Mouse (Mus musculus) adrenal gland (tissue): ENCODE data around the gene Ptprg.

Experiments
- intact Hi-C: fragments of 180-260 bp; cut with DNase I; formaldehyde crosslinking; loops from one replicate; pipeline ENCODE4 v1.15.1; 2025

Ptprg gene

DNA sequence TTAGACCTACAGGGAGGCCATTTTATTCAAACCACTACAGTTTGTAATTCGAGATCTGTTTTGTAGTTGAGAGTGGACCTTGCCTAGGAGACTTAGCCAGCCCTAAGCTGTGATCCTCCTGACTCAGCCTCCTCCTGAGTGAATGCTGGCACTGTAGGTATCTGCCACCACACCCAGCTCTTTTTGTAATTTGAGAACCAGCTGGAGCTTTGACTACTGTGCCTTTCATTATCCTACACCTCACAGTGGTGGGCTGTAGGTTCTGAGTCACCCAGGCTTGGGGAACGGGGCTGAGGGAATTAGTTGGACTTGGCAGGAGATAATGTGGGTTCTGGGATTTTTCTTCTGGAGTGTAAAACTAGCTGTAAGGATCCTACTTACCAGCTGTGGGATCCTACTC lies 9.5 kb downstream of the Ptprg start:
- intact Hi-C loops, result no loop called here

DNA sequence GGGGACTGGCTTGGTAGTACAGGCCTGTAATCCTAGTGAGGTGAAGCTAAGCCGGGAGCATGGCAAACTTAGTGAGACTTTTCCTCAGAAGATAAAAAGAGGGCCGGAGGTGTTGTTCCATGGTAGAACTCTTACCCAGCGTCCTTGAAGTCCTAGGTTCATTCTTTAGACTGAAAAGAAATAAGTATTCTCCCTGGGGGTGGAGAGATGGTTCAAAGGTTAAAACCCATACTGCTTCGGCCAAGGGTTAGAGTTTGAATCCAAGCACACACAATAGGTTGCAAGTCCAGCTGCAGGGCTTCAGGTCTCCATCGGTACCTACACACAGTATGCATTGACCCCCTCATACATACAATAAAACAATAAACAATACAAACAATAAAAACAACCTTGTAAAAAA lies 10.3 kb downstream of the Ptprg start:
- intact Hi-C loops, result no loop called here

DNA sequence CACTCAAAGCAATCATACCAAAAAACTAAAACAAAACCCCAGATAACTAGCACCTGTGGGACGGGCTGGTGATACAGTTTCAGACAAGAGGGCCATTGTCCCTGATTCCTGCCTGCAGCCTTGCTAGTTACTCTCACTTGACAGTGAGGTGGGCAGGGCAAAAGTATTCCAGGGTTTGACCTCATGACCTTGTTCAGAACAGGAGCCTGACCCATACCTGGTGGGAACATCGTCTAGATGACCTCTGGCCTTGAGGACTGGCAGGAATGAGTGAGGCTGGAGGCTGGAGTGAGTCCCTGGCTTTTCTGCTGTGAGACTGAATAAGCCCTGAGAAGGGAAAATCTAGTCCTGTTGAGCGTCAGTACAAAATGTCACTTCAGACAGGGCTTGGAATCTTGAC lies 11.1 kb downstream of the Ptprg start:
- intact Hi-C loops, result no loop called here

DNA sequence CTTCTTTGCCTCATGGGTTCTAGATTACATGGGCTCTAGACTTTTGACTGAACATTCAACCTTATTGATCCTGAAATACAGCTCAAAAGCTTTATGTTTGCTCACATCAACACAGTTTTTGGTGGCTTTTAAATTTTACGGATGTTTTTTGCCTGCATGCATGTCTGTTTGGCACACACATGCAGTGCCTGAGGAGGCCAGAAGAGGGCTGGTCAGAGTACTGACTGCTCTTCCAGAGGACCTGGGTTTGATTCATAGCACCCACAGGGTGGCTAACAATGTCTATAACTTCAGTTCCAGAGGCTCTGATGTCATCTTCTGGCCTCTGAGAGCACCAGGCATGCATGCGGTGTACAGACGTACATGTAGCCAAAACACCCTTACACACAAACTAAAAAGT lies 12.0 kb downstream of the Ptprg start:
- intact Hi-C loops, result no loop called here

DNA sequence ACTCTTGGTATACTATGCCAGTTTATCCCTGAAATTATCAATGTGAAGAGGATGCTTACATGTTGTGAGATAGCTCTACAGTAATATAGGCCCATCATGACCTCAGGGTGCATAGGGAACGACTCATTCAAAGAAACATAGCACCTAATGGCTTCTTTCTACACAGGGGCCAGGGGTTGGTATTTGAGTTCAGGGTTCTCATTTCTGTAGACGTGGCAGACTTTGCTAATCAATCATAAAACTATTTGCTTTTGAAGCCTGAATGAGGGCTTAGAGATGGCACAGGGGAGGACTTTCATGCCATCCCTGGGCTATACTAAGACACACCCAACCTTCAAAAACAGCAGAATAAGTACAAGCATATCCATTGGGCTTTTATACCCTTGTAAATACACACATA lies 16.4 kb downstream of the Ptprg start:
- intact Hi-C loops, result no loop called here

DNA sequence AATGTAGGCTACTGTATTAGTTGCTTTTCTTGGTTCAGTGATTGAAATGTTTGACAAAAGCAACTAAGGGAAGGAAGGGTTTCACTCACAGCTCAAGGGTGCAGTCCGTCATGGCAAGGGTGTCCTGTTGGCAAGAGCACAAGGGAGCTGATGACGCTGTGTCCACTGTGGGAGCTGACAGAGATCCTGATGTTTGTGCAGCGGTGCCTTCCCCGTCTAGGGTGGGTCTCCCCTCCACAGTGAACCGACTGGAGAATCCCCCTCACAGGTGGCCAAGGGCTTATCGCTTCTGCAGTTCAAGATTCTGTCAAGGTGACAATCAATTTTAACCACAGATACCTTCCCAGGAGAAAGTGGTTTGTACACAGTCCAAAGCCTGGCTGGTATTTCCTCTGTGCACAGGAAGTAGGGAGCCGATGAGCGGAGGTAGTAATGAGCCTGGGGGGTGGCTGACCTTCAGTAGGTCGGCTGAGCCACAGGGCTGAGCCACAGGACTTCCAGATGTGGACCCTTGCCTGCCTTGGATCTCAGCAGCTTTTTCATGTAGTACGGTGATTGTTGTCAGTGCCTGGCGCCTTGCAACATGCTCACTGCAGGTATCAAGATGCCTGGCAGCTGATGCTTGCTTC lies 18.5 kb downstream of the Ptprg start:
- intact Hi-C loops, result no loop called here

DNA sequence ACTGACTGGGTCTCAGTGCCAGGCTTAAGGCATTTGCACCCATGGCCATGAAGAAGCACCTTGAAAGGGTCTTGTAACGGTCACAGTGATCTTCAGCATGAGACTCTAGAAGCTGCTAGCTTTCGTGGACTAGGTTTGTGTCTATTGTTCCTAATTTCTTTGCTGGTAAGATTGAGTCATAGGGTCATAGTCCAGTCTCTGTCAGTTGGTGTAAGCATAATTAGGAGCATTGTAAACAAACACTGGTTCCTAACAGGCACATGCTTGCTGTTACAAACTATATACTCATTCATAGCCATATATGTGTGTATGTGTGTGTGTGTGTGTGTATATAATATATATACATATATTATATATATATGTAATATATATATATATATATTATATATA lies 19.1 kb downstream of the Ptprg start:
- intact Hi-C loops, result no loop called here

DNA sequence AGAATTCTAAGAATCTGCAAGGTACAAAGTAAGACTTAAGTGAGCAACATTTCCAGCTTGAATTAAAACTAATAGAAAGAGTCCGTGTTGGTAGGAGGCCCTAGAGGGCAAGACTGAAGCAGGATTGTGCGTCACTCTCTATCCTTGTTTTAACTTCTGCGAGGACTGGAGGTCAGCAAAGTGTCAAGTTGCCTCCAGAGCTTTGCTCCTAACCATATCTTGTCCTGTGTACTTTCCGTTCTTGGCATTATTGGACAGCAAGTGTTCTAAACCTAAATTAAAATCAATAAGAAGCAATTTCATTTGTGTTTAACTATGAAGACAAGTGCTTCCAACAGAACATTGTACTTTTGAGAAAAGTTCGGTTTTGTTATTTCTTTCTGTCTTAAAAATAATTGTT lies 20.4 kb downstream of the Ptprg start:
- intact Hi-C loops, result no loop called here

DNA sequence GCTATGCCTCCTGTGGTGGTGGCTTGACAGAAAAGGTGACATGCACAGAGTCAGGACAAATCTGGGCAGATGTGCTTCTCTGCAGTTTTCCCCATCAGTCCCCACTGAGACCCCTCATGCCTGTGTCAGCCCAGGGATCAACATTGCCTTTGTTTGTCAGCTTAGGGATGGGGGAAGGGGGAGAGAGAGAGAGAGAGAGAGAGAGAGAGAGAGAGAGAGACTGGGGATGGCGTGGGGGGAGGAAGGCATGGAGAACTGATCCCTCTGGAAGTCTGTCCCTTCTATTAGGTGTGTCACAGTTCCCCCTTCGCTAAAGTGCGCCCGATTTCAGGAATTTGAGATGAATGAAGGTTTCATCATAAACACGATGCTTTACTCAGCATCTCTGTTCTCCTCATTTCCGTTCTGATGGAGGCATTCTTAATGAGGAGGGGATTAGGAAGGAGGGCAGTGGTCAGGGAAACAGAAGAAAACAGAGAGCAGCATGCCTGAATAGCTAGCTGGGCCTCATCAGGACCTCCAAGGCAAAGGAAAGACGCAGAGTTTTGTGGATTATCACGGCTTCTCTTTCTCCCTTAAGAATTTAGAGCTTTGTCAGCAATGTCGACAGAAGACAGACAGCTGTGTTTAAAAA lies 24.1 kb downstream of the Ptprg start:
- intact Hi-C loops, result no loop called here

DNA sequence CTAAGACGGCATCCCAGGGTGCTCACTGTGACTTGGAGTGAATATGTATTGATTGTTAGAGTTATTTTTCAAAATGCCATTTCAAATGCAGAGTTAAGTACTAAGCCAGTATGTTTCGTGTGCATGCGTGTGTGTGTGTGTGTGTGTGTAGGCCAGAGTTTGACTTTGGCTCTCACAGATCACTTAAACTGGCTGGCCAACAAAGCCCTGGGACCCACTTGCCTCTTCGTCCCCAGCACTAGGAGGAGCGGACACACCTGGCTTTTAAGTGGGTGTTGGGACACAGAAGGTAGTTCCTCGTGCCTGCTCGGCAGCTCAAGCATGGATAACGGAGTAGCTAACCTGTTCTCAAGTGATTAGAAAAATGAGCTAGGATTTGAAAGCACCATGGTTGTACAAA lies 24.6 kb downstream of the Ptprg start:
- intact Hi-C loops, result no loop called here

DNA sequence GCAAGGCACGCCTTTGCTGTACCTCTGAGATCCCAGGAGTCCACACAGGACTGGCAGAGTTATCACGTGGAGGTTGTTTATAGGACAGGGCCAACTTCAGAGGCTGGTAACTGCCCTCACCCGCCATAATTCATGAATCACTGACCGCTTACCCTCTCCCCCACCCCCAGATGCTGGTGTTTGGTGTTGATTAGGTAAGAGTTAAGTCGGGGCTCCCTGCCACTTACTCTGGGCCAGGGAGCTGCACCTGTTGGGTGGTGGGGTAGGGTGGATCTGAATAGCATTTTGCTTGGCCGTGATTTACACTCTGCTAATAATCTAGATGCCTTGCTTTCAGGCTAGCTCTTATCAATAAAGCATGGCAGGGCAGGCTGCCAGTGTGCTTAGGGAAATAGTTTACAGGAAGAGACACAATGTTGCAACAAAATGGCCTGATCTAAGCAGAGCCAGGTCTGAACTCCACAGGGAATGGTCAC lies 25.2 kb downstream of the Ptprg start:
- intact Hi-C loops, result no loop called here

DNA sequence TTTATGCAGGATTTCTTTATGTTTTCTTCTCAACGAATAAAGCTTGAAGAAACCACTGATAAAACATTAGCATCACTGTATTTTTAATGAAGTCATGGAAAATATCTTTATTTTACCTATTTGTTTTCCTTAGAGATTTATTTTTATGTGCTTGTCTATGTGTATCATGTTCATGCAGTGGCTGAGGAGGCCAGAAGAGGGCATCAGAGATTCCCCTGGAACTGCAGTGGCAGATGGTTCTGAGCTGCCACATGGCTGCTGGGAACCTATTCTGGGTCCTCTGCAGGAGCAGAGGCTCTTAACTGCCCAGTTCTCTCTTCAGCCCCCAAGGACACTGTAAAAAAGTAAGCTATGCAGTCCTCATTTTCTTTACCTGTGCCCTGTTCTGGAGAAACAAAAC lies 26.6 kb downstream of the Ptprg start:
- intact Hi-C loops, result no loop called here

DNA sequence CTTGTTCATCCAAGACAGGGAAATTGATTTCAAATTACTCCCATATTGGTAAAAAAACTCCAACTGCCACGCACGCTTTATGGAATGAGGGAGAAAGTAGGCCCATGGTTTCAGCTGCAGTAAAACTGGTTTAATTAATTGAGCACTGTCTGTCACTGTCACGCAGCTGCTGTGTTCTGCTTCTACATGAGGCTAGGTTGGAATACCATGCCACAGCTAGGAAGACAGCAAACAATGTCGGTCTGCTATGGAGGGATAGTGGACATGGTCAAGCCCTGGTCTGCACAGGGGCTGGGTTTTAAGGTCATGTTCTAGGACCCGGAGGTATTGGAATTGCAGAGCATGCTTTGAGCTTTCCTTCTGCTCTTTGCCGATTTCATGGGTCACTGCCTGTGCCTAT lies 30.9 kb downstream of the Ptprg start:
- intact Hi-C loops, result no loop called here

DNA sequence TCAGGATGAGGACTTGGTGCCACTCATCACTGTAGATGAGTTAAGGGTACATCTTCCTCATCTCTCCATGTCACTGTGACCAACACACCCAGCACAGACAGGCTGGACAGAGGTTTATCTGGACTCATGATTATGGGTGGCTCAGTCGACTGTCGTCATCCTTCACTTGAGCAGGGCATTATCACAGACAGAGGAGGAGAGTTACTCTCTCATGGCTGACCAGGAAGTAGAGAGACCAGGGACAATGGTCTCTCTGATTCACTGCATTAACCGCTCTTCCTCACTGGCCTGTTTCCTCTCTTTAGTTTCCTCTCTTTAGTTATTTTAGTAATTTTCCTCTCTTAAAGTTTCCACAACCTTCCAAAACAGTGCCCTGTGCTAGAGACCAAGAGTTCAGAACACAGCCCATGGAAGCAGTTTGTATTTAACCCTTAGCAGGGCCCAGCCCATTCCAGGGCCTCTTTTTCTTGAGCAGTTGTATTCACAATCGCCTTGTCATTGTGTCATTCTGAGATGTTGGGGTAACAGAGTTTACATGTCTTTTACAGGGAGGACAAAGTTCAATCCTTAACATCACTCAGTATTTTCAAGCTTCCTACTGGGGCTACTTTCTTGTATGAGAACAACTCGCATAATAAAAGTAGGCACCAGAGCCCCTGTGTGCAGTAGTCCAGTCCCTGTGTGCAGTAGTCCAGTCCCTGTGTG lies 31.7 kb downstream of the Ptprg start:
- intact Hi-C loops, result no loop called here

DNA sequence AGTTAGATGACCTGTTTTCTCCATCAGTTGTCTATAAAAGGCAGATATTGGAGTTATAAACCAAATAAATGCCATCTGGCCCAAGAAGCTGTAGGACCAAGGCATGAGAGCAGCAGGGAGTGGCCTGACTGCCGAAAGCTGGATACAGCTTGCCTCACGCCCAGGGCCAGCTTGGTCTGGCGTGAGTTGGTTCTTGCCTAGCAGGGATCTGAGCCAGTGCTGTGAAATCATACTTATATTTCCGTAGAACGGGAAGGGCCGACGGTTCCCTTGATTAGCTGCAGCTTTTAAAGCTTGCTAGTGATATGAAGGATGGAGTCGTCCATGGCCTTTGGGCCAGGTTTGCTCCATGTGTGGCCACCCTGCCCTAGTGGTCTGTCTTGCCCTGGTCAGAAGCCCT lies 37.1 kb downstream of the Ptprg start:
- intact Hi-C loops, result no loop called here

DNA sequence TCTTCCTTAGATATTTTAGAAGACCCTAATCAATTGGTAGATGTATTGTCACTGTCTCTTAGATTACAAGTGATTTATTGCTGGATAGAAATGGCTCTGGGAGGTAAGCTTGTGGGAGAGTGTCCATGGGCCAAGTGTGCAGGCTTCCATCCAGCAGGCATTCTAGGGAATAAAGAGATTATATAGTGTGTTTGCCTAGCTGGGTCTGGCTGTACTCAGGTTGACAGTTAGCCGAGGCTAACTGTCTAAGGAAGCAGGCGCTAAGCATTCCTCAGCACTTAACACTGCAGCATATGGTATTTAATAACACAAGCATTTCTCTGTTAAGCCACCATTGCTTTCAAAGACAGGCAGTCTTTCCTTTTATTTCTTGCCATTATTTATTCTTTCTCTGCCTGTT lies 39.3 kb downstream of the Ptprg start:
- intact Hi-C loops, result no loop called here

DNA sequence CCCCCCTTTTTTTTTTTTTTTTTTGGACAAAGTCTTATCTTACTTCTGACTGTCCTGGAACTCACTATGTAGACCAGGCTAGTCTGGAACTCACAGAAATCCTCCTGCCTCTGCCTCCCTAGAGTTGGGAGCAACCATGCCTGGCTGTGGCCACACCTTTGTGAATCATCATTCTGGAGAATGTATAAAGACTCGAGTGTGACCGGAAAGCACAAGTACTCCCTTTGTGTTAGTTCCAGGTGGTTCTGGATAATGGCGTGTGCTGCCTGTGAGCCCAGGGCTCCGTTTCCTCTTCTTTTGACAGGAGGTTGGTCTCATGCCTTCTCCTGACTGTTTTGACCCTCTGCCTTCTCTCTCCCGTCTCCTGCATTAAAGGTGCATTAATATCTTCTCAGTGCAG lies 41.0 kb downstream of the Ptprg start:
- intact Hi-C loops, result no loop called here

DNA sequence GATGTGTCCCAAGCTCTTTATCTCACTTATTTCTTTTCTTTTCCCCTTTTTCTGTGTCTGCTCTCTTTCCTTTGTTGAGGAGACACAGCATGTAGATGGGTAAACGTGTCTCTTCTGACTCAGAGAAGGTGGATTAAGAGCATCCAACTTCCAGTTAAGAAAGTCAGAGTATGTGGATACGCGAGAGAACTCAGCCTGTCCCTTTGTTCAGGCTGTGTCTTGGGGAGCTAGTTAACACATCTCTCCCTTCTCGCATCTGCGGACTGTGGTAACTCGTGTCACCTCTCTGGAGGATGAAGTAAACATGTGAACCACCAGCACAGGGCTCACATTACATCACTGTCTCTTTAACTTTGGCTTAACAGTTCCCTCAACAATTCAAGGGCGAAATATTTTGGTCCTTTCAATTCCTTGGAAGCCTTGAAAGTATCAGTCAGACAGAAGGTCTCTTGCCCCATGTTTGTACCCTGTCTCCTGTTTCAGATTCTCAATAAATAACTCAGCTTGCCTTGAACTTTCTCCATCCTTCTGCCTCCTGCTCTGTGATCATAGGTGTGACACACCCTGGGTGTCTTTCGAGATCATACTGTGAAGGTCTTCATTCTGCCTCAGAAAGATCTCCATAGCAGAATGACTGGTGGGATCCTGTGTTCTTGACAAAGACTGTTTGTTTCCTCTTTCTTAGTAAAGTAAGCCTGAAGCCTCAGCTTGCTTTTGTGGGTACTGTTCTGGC lies 51.0 kb downstream of the Ptprg start:
- intact Hi-C loops, result no loop called here

DNA sequence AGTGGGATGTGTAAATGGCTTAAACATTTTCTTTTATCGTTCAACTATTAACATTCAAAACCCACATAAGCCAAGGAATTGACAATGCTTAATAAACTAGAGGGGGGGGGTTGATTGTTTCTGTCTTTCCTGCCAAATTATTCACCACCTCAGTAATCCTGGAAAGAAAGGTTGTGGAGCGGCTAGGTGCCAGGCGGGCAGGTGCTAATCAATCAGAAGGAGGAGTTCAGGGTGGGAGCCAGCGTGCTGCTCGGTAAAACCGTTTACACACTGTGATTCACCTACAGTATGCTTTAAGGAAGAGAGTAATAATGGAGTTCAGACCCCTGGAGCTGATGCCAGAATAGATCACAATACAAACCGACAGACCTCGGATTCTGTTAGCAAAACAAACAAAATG lies 55.0 kb downstream of the Ptprg start:
- intact Hi-C loops, result no loop called here

DNA sequence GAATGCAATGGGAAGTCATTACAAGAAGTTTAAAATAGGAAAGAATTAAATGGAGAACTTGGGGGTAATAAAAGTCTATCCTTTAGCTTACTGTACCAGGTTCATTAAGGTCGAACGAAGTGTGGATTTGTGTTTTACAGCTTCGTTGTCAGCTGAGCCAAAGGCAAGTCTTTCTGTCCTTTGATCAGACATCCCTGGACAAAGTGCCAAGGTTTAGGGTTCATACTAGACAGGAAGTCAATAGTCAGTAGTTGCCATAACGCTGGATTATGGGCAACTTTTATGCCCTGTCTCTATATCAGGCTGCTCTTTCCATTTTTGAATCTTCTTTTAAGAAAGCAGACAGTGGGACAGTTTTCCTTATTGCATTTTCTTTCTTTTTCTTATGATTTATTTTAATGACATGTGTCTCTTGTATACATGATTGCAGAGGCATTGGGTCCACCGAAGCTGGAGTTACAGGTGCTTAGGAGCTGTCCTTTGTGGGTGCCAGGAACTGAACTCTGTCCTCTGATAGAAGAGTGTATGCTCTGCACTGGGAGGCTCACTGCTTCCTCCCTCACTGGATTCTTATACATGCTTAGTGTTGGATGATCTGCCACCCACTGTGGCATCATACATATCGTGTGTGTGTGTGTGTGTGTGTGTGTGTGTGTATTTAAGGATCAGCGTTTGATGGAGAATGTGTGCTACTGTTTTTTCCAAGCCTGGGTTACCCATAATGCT lies 56.7 kb downstream of the Ptprg start:
- intact Hi-C loops, result no loop called here

DNA sequence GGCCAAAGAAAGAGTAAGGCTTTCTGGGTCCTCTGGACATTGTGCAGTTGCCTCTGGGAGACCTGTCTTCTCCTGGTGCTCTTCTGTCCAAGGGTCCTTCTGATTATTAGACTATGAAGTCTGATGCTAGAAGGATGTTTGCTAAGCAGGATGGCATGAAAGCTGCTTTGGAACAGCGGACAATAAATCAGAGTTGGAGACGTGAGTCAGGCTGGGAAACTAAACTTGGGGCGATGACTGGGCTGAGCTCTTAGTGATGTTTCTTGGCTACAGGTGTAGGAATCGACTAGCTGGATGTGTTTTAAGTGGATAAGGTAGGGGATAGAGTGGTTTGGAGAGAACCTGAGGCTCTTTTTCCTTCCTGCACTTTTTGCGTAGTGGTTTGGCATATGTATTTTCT lies 59.1 kb downstream of the Ptprg start:
- intact Hi-C loops, result no loop called here

DNA sequence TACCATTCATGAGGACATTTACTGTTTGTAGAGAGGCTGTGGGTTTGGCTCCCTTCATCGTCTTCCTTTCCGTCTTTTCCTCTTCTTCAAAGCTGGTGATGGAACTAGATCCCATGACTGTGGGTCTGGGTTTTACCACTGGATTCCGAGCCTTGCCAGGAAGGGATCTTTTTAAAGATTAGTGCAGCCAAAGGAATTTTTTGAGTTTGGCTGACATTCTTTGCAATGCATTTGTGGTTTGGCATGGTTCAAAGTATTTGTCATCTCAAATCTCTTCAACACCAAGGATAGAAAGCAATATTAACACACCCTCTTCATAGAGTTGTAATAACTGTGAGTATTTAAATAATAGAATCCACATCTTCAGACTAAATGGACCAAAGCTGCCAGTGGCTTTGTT lies 59.8 kb downstream of the Ptprg start:
- intact Hi-C loops, result no loop called here
